20 mouse cellular contexts compared by ENCODE assay signal in genomic region chr16:5252260-5252659, GRCm38 (mm10). TPM values are rescaled to one million over a fixed set of nuclear protein-coding genes. Genes with fewer than 3 reads are reported as not detected.
"Had no signal": no experiment of that assay in that cellular context is flagged by ENCODE, and none has a peak within 500 bp of the region (broad histone marks: within the 10 kb centered on the region; RNA-seq: fewer than 3 reads in every experiment).

No protein-coding gene starts in this region.

- DNase-seq: lung, adult 18-20 months; lung, embryonic 14.5 days; lung, postnatal 10 days; lung, postnatal 4 days; midbrain, embryonic 14.5 days; right cerebral cortex, adult 18-20 months; right cerebral cortex, postnatal 25 days; right cerebral cortex, postnatal 4 days; spleen, adult 18-20 months; thymus, adult 18-20 months; thymus, postnatal 14 days; thymus, postnatal 36 days had no signal

- H3K4me3 ChIP-seq: midbrain, embryonic 10.5 days; midbrain, embryonic 12.5 days; myocyte; neural tube, embryonic 13.5 days; neural tube, embryonic 15.5 days had no signal

- H3K9ac ChIP-seq: lung, embryonic 14.5 days; midbrain, embryonic 12.5 days; neural tube, embryonic 13.5 days; neural tube, embryonic 15.5 days had no signal

- ATAC-seq: midbrain, embryonic 16.5 days had no signal

- H3K4me2 ChIP-seq: lung, embryonic 14.5 days; midbrain, embryonic 12.5 days; neural tube, embryonic 13.5 days; neural tube, embryonic 15.5 days had no signal

- H3K27me3 ChIP-seq: midbrain, embryonic 12.5 days; neural tube, embryonic 13.5 days; neural tube, embryonic 15.5 days had no signal

- H3K27ac ChIP-seq: midbrain, embryonic 10.5 days; midbrain, embryonic 12.5 days; neural tube, embryonic 13.5 days; neural tube, embryonic 15.5 days had no signal

- H3K9me3 ChIP-seq: midbrain, embryonic 10.5 days; midbrain, embryonic 12.5 days; neural tube, embryonic 13.5 days; neural tube, embryonic 15.5 days had no signal

RNA-seq across cellular contexts. Expression of gene AU021092, which starts 30.2 kb away (rescaled TPM):
- total RNA-seq: megakaryocyte, adult 5-6 weeks; megakaryocyte-erythroid progenitor cell, adult 5-6 weeks had no signal
